Mouse (Mus musculus) liver, embryonic 11.5 days (tissue): ENCODE results near the gene Tspan9. TPM values are rescaled to one million over a fixed set of nuclear protein-coding genes. Genes with fewer than 3 reads are reported as not detected.
A peak's percentile ranks its signal among the peaks of the same experiment; 100 is the strongest.

Experiments used
- ATAC-seq: fragments of 200-750 bp; cut with Nextera tagmentation; replicated peaks from 2 replicates; pipeline ENCODE4 v1.8.0; 2017; ENCODE audit warnings: moderate number of reproducible peaks, mild to moderate bottlenecking, moderate TSS enrichment, moderate library complexity; ENCODE audit not compliant: low FRiP score
- DNase-seq: peaks from one replicate; pipeline ENCODE4 v3.0.0-alpha.2; 2017; ENCODE audit warnings: low spot score
- H3K27ac ChIP-seq: fragments of 300-500 bp; sonication (generic); 2 replicates; pipeline ENCODE4 v1.5.1; 2014; ENCODE audit warnings: mild to moderate bottlenecking, low read depth, low read length, control low read depth
- H3K27me3 ChIP-seq: fragments of 300-500 bp; sonication (generic); replicated peaks from 2 replicates; pipeline ENCODE4 v1.6.1; 2014; ENCODE audit warnings: low read length, mixed read lengths; ENCODE audit not compliant: control insufficient read depth, insufficient read depth
- H3K36me3 ChIP-seq: fragments of 300-500 bp; sonication (generic); 2 replicates; pipeline ENCODE4 v1.6.1; 2014; ENCODE audit warnings: mild to moderate bottlenecking, low read length, moderate library complexity, mixed read lengths; ENCODE audit not compliant: control insufficient read depth, insufficient read depth
- H3K4me1 ChIP-seq: fragments of 300-500 bp; sonication (generic); replicated peaks from 2 replicates; pipeline ENCODE4 v1.6.1; 2014; ENCODE audit warnings: low read length, mixed read lengths; ENCODE audit not compliant: control insufficient read depth, insufficient read depth
- H3K4me2 ChIP-seq: fragments of 300-500 bp; sonication (generic); 2 replicates; pipeline ENCODE4 v1.6.1; 2014; ENCODE audit warnings: mild to moderate bottlenecking, control low read depth, moderate library complexity
- H3K4me3 ChIP-seq: fragments of 300-500 bp; sonication (generic); 2 replicates; pipeline ENCODE4 v1.5.1; 2014; ENCODE audit warnings: low read depth, low read length, control low read depth
- H3K9ac ChIP-seq: fragments of 300-500 bp; sonication (generic); 2 replicates; pipeline ENCODE4 v1.6.1; 2014; ENCODE audit warnings: low read depth, low read length, control low read depth
- H3K9me3 ChIP-seq: fragments of 300-500 bp; sonication (generic); 2 replicates; pipeline ENCODE4 v1.6.1; 2016; ENCODE audit warnings: low read length, inconsistent platforms, mixed read lengths; ENCODE audit not compliant: control insufficient read depth
- whole genome bisulfite sequencing: fragments of 180-500 bp; shearing (Covaris S2); extraction: QIAGEN DNeasy Blood & Tissue Kit; methylation state at CpG from one replicate; pipeline ENCODE4 v1.1.7; 2014; 5-methylcytosine and 5-hydroxymethylcytosine counted together
- polyA plus RNA-seq: library from polyadenylated mRNA; unstranded; fragments of >200 nt; fragmentation: Nextera tagmentation; extraction: Ambion mirVana; gene quantifications from 2 replicates; pipeline ENCODE4 v1.2.1, GENCODE M21; 2014

The Tspan9 gene
- polyA plus RNA-seq, 1 experiment from 2014 or later: 46.3 TPM

DNA sequence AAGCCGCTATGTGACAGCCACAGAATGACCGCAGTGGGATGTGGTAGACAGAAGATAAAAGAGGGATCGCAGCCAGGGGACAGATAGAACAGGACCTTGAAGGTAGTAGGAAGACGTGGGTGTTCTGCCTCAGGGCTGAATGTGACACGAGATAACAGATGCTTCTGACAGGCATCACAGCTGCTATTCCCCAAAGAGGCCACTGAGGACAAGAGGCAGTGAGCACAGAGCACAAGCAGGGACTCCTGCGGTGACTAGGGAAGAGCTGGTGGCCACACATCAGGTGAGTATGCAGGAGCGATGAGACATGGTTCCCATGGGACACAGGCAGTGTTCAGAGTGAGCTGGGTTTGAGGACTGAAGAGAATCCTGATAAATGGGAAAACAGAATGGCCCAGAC, 173.7 kb downstream of the Tspan9 start:
- ATAC-seq (peak; percentile 46; the same call in 1 of the 2 replicates), DNase-seq (no peak)
- no peak overlapping the region for H3K4me3 ChIP-seq
- no peaks in the 10 kb centered on the region for H3K4me1 ChIP-seq
- no peaks in the 10 kb centered on the region for H3K27me3 ChIP-seq
- H3K27ac ChIP-seq: no peak overlapping the region
- H3K9ac ChIP-seq: no peak overlapping the region
- no peaks in the 10 kb centered on the region for H3K9me3 ChIP-seq
- H3K4me2 ChIP-seq: no peak overlapping the region
- 0 out of 2 replicates have a peak, but pooled peaks cover 2% of the 10 kb centered on the region for H3K36me3 ChIP-seq
- WGBS: 48% methylated on average over 7 of the region's 7 CpGs

DNA sequence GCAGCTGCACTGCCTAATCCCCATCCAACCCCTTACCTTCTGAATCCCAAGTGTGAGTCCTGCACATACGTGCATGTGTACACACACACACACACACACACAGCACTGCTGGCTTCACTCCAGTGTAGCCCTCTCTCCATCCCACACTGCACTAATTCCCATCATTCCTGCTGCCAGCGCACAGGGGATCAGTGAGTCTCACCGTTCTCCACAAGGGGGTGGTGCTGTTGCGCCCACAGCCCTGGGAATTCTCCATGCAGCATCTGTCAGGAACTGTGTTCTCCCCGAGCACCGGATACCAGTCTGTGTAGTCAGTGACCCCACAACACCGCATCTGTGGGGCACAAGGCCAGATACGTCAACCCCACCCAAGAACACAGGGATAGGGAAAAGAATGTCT, 177.9 kb downstream of the Tspan9 start:
- DNase-seq (no peak), ATAC-seq (no peak)
- Histone ChIP-seq H3K27ac (no peak overlapping the region), H3K4me2 (no peak overlapping the region), H3K9me3 (no peaks in the 10 kb centered on the region), H3K36me3 (peaks cover 4% of the 10 kb centered on the region; the same call in 1 of the 2 replicates), H3K4me3 (no peak overlapping the region), H3K4me1 (no peaks in the 10 kb centered on the region), H3K27me3 (no peaks in the 10 kb centered on the region), H3K9ac (no peak overlapping the region)
- WGBS: 63% methylated on average over 8 of the region's 8 CpGs

DNA sequence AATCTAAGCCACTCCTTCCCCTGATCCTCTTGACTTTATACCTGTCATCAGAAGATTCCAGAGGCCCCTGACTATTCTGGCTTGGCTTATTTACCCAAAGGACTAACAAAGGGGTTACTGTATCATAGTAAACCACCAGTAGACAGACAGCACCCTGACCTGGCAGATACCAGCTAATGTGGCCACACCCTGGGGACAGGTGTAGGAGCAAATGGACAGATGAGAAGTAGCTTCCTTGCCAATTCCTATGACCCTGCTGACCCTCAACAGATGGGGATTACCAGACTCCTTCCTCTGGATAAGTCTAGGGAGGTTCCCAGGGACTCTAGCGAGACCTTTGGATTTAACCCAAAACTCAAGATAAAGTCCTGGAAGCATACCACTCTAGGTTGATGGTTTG, 183.2 kb downstream of the Tspan9 start:
- ATAC-seq: no peak
- Histone ChIP-seq H3K27me3 (no peaks in the 10 kb centered on the region), H3K4me2 (no peak overlapping the region), H3K9me3 (no peaks in the 10 kb centered on the region), H3K9ac (no peak overlapping the region), H3K4me3 (no peak overlapping the region), H3K4me1 (no peaks in the 10 kb centered on the region), H3K36me3 (peaks cover 4% of the 10 kb centered on the region; the same call in 1 of the 2 replicates), H3K27ac (no peak overlapping the region)
- no peak for DNase-seq
- 89% methylated on average over 1 of the region's 1 CpGs for WGBS

DNA sequence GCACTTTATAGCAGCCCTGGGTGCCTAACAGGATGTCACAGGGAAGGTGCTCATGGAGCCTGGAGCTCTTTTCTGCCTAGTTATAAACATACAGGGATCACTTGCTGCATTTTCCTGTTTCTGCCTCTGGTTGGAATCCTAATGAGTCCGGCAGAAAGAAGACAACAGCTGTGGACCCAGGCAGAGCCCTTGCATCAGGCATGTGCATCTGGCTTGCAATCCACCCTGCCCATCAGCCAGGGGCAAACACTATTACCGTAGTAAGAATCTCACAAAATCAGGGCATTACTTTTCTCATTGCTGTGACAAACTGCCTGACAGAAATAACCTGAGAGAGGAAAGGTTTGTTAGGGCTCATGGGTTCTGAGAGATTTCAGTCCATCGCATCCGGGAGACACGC, 187.2 kb downstream of the Tspan9 start:
- 66% methylated on average over 5 of the region's 5 CpGs for WGBS
- Histone ChIP-seq H3K27ac (no peak overlapping the region), H3K36me3 (no peaks in the 10 kb centered on the region), H3K4me3 (no peak overlapping the region), H3K27me3 (no peaks in the 10 kb centered on the region), H3K4me2 (no peak overlapping the region), H3K9ac (no peak overlapping the region), H3K4me1 (no peaks in the 10 kb centered on the region), H3K9me3 (no peaks in the 10 kb centered on the region)
- DNase-seq (no peak), ATAC-seq (no peak)

DNA sequence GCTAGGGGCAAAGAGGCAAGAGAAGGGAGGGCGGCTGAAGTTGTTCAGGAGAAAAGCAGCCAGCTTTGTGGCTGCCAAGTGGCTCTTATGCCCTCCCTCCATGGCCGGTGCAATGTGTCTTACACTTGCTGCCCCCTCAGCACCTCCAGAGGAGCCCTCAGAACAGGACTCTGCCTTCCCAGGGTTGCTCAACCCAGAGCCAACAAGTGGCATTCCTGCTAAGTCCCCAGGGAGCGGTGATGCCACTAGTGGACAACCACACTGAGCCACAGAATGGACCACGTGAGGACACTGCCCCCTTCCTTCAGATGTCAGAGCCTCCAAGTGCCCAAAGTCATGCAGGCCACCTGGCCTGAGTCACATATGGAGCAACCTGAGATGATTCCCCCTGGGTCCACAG, 190.3 kb downstream of the Tspan9 start:
- Histone ChIP-seq H3K4me2 (no peak overlapping the region), H3K27me3 (no peaks in the 10 kb centered on the region), H3K4me1 (no peaks in the 10 kb centered on the region), H3K36me3 (no peaks in the 10 kb centered on the region), H3K9me3 (no peaks in the 10 kb centered on the region), H3K27ac (no peak overlapping the region), H3K4me3 (no peak overlapping the region), H3K9ac (no peak overlapping the region)
- DNase-seq (no peak), ATAC-seq (no peak)
- 80% methylated on average over 4 of the region's 4 CpGs for WGBS

DNA sequence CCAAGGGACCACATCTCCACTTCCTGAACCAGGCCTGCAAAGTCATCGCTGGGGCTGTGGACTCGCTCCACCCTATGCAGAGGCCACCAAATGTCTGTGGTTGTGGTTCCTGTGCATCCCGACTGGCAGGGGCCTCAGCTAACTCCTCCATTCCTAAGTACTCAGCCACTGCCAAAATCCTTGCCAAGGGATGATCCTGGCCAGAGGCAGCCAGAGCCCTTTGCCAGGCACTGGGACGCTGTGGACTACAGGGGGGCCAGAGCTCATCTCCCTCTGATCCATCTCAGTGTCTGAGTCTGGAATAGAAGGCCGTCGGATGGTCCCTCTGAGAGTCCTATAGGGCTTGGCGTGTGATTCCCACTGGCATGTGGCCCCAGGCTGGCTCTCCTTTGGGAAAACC, 193.5 kb downstream of the Tspan9 start:
- Histone ChIP-seq H3K4me3 (no peak overlapping the region), H3K4me2 (no peak overlapping the region), H3K27me3 (no peaks in the 10 kb centered on the region), H3K9ac (no peak overlapping the region), H3K36me3 (no peaks in the 10 kb centered on the region), H3K9me3 (no peaks in the 10 kb centered on the region), H3K4me1 (no peaks in the 10 kb centered on the region), H3K27ac (no peak overlapping the region)
- DNase-seq: no peak
- ATAC-seq: no peak
- WGBS: 80% methylated on average over 7 of the region's 7 CpGs

DNA sequence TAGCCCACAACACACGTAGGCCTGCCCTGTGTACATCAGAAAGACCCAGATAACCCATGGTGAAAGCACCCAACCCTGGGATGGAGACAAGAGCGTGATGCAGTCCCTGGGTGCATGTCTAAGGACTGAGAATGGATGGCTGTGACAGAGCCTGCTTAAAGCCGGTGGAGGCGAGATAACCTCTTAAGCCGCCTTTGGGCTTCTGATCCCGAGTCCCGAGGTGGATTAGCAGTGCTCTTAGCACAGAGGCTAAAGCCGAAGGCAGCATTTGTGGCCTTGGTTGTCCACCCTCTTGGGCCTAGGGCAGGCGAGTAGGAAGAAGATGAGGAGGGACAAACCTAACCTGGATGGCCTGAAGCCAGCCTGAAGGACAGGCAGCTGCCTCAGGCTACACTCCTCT, 194.7 kb downstream of the Tspan9 start:
- no peak overlapping the region for H3K27ac ChIP-seq
- H3K27me3 ChIP-seq: no peaks in the 10 kb centered on the region
- H3K4me1 ChIP-seq: no peaks in the 10 kb centered on the region
- WGBS: 71% methylated on average over 9 of the region's 9 CpGs
- H3K4me3 ChIP-seq: no peak overlapping the region
- H3K9ac ChIP-seq: no peak overlapping the region
- DNase-seq (no peak), ATAC-seq (no peak)
- H3K36me3 ChIP-seq: no peaks in the 10 kb centered on the region
- no peak overlapping the region for H3K4me2 ChIP-seq
- no peaks in the 10 kb centered on the region for H3K9me3 ChIP-seq

DNA sequence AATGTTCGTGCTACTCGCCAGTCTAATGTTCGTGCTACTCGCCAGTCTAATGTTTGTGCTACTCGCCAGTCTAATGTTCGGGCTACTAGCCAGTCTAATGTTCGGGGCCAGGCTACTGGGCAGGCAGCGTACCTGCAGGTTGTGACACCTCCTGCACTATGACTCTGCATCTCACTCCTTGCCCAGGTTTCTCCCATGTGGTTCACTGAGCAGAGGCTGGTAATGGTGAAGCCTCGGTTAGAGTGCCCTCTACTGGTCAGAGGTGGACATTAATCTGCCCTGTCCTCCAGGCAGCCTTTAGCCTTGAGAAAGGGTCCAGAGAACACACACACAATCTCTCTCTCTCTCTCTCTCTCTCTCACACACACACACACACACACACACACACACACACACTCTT, 197.7 kb downstream of the Tspan9 start:
- ATAC-seq (no peak; the same call in 1 of the 2 replicates), DNase-seq (peak; percentile 39)
- Histone ChIP-seq H3K9me3 (no peaks in the 10 kb centered on the region), H3K9ac (no peak overlapping the region), H3K4me2 (no peak overlapping the region), H3K36me3 (no peaks in the 10 kb centered on the region), H3K4me3 (no peak overlapping the region), H3K27ac (no peak overlapping the region), H3K4me1 (no peaks in the 10 kb centered on the region), H3K27me3 (no peaks in the 10 kb centered on the region)
- WGBS: 59% methylated on average over 9 of the region's 9 CpGs

DNA sequence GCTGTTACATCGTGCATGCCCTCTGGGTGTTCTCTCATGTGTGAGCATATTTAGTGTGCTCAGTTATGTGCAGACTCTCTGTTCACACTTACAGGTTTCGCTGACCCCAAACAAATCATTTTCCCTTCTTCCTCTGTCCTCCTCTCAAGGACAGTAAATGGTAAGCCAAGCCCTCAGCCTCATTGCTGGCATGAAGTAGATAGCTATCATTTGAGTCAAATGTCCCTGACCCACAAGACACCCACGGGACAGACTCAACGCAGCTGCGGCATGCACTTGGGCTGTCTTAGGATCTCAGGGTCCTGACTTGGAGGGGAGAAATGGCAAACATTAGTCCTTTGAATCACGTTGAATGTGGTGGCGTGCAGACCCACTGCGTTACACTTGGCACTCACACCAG, 201.0 kb downstream of the Tspan9 start:
- 82% methylated on average over 8 of the region's 8 CpGs for WGBS
- no peaks in the 10 kb centered on the region for H3K4me1 ChIP-seq
- H3K9me3 ChIP-seq: no peaks in the 10 kb centered on the region
- no peak for ATAC-seq
- no peak overlapping the region for H3K9ac ChIP-seq
- no peaks in the 10 kb centered on the region; the same call in 1 of the 2 replicates for H3K27me3 ChIP-seq
- DNase-seq: no peak
- no peak overlapping the region for H3K27ac ChIP-seq
- H3K36me3 ChIP-seq: no peaks in the 10 kb centered on the region
- no peak overlapping the region for H3K4me3 ChIP-seq
- H3K4me2 ChIP-seq: no peak overlapping the region
